Mouse (Mus musculus): ENCODE results near the gene Cyp2r1.
"Not testable (repeated sequence)": the region's sequence is repeated elsewhere in the genome, so short reads cannot be mapped to it uniquely, and the experiment has no call there.

Gene Cyp2r1

GRCm38 (mm10) chr7:114562531-114563241 lies at the start of gene Cyp2r1:
TSS of gene Cyp2r1 (minus strand) at chr7:114562972.
- no peak for DNase-seq (ENCODE audit: low read depth)

- DNase-seq (ENCODE audit: low read depth): peak; percentile 38
Measured at GRCm38 (mm10) chr7:114594391-114594790, 31.6 kb upstream of the Cyp2r1 start.

- no peak for DNase-seq (ENCODE audit: low read depth)
Measured at GRCm38 (mm10) chr7:114582441-114582840, 19.7 kb upstream of the Cyp2r1 start.

- DNase-seq (ENCODE audit: low read depth): peak; percentile 88
Measured at GRCm38 (mm10) chr7:114581200-114581599, 18.4 kb upstream of the Cyp2r1 start.

GRCm38 (mm10) chr7:114580426-114580825 lies 17.7 kb upstream of the Cyp2r1 start:
- peak; percentile 78 for DNase-seq (ENCODE audit: low read depth)

GRCm38 (mm10) chr7:114577665-114578064 lies 14.9 kb upstream of the Cyp2r1 start:
- DNase-seq (ENCODE audit: low read depth): peak; percentile 32

- peak; percentile 52 for DNase-seq (ENCODE audit: low read depth)
Measured at GRCm38 (mm10) chr7:114576931-114577330, 14.2 kb upstream of the Cyp2r1 start.

GRCm38 (mm10) chr7:114573866-114574265 lies 11.1 kb upstream of the Cyp2r1 start:
- not testable (repeated sequence) for DNase-seq (ENCODE audit: low read depth)

- DNase-seq (ENCODE audit: low read depth): no peak
Measured at GRCm38 (mm10) chr7:114536179-114536578, 26.6 kb downstream of the Cyp2r1 start.

- DNase-seq (ENCODE audit: low read depth): peak; percentile 6
Measured at GRCm38 (mm10) chr7:114526245-114526644, 36.5 kb downstream of the Cyp2r1 start.

GRCm38 (mm10) chr7:114520122-114520521 lies 42.6 kb downstream of the Cyp2r1 start:
- DNase-seq (ENCODE audit: low read depth): peak; percentile 43

- peak; percentile 12 for DNase-seq (ENCODE audit: low read depth)
Measured at GRCm38 (mm10) chr7:114508879-114509278, 53.9 kb downstream of the Cyp2r1 start.

Measured in 416B (cell line).